Mouse (Mus musculus) kidney, postnatal 36 days (tissue): Measurements from ENCODE around the gene Cyp1b1.

Experiments used
- DNase-seq, 2 experiments: peaks; one replicate each; pipeline ENCODE4 v3.0.0; 2021 to 2022; ENCODE audit warnings: mixed read lengths in 2 of 2

Gene Cyp1b1

GRCm38 (mm10) chr17:79714931-79715637 is at the start of gene Cyp1b1:
Gene Cyp1b1 (minus strand): TSS chr17:79715061.
- peak; percentile 49 to 64 for DNase-seq

DNA sequence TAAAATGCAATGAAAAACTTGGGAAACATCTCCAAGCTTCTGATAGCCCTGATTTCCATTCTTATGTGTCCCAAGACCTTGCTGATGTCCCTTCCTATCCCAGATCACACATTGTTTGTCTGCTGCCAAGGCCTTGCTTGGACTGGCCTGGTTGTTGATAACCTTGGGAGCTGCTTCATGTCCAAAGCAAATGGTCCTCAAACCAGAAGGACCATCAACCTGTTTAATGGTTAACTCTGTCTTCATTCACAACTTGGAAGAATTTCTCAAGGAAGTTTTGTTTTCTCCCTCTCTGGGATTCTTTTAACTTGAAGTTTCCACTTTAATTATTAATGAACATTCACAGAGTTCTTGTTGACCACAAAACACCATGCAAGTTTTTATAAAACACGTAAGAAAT is 47.0 kb upstream of the Cyp1b1 start:
- peak in 1 of 2 experiments; percentile 51 for DNase-seq

DNA sequence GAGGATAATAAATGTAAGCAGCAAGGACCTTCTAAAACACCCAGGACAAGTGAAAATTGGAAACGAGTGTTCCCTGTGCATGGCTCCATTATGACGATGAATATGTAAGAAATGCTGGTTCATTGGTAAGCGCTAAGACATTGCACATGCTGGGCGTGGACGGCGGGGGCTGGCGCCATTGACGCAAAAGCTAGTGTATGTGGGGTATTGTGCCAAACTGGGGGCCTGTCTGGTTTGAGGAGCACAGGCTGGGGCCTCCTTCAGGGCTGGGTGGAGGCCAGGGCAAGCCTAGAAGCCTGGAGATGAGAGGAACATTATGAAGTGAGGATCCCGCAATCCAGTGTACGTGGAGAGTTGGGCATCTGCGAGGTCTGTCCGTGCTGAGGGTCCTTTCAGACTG is 39.0 kb upstream of the Cyp1b1 start:
- DNase-seq = no peak

DNA sequence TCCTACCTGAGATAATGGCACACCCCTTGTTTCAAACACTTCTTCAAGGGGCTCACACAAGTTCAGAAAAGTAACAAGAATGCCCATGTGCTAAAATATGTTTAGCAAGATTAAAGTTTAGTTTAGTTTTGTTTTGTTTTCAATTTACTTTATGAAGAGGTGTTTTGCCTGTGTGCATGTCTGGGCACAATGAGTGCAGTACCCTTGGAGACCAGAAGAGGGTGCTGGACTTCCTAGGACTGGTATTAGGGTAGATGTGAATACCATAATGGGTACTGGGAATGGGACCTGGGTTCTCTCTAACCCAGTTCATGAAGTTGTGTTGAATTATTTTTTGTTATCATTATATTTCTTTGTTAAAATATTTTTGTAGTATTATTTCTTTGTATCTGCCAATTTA is 38.0 kb upstream of the Cyp1b1 start:
- no peak for DNase-seq

DNA sequence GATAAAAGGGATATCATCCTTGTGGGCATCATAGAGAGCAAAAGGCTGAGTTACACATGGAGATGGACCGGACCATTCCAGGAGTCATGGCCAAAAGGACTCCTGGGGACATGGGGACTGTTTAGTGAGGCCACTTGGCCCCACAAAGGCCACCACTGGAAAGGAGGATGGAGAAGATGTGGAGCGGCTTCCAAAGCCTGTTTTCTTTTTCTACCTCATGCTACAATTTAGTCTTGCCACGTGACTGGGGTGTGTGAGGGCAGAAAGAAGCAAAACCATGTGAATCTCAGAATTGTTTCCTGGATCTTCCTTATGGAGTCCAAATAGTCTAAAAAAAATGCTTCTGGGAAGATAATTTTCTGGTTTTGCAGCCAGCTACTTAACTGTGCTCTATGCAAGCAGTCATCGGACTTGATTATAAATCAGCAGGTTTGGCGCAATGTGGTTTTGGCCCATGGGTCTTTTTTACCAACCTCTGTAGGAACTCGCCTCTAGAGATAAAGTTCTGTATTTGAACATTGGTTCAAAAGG is 36.9 kb upstream of the Cyp1b1 start:
- no peak for DNase-seq

GRCm38 (mm10) chr17:79749647-79750046 is 34.8 kb upstream of the Cyp1b1 start:
- DNase-seq = no peak

GRCm38 (mm10) chr17:79746954-79747353 is 32.1 kb upstream of the Cyp1b1 start:
- no peak for DNase-seq

- peak; percentile 19 to 62 for DNase-seq
These were observed 31.3 kb upstream of the Cyp1b1 start for GRCm38 (mm10) chr17:79746146-79746591.

GRCm38 (mm10) chr17:79745051-79745731 is 30.3 kb upstream of the Cyp1b1 start:
- peak in 1 of 2 experiments; percentile 32 for DNase-seq

DNA sequence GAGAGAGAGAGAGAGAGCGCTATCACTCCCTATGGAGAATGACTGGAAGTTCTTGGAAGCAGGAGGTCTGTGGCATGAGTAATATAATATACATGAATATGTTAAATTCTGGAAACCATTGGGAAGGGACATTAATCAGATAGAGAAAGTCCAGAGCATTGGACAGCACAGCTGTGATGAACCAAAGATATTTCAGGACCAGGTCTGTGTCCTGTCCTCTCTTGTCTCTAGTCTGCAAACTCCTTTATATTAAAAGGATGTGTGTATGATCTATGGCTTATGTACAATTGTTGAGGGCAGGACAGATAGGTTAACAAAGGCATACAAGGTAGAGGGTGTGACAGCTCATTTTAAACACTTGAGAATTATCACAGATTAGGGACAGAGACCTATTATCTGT is 28.6 kb upstream of the Cyp1b1 start:
- no peak for DNase-seq

DNA sequence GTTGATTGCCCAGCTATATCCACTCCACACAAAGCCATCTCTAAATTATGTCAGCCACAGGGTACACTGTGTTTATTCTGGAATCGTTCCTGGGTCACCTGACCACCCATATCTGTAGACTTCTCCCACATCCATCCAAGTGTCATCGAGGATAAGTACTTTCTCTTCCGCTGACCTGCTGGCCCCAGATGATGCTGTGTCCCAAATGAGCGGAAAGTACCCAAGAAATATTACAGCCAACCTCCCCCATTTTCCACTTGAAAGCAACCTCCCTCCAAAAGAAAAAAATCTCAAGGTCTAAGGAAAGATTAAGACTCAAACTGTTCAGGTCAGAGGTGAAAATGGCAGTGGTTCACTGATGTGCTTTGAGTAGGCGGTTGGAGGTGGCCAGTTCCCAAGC is 27.8 kb upstream of the Cyp1b1 start:
- peak; percentile 21 to 55 for DNase-seq

GRCm38 (mm10) chr17:79738847-79739498 is 24.1 kb upstream of the Cyp1b1 start:
- DNase-seq = no peak

DNA sequence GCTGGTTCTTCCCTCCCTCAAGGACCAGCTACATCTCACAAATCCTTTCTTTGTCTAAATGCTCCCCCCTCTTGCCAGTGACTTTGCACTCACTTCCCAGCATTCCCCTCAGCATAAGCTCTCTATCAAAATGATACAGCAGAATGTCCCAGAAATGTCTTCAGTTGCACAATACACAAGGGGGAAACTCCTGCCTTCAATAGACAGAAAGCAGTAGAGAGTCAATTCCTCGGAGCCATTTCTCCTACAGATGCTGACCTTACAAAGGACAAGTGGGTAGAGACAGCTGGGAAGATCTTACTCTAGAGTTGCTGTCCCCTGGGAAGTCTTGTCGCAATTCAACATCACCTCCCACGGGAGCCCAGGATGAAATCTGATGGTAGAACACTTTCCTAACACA is 22.7 kb upstream of the Cyp1b1 start:
- no peak for DNase-seq

- DNase-seq = no peak
These were observed 18.2 kb upstream of the Cyp1b1 start for GRCm38 (mm10) chr17:79733039-79733438.

GRCm38 (mm10) chr17:79730988-79731387 is 16.1 kb upstream of the Cyp1b1 start:
- DNase-seq = no peak

DNA sequence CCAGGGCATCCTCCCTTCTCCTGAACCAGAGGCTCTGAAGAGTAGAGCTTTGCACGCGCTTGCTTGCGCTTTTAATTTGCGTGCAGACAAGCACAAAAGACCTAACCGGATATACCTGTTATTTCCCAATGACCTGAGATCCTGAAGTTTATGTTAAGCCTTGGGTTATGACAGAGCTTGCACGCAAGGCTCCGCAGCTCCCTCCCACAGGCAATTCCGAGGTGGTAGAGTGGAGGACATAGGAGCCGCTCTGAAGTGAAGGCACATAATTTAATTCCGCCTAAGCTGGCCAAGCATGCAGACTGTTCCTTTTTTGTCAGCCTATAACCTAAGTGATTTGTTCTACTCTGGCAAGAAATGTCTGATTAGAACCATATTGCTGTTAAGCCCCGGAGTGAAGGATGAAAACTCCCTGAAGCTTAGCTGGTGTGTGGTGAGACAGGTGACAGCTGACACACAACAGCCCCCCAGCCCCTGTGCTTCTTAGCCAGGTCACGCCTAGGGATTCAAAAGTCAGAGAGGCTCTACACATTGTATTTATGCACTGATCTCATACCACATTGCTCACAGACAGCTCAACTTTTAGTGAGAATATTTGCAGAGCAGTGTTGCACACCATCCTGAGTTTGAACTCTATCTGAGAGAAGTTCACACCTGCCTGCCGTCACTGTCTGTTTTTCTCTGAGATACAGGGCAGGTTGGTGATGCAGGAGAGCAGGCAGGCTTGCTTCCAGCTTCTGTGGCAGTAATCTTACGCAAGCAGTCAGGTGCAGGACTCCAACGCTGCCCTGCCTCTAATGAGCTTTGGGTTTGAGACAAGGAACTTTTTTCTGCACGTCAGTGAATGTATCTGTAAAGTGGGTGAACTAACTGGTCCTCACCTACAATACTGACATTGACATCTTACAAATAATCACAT is 14.0 kb upstream of the Cyp1b1 start:
- DNase-seq = no peak

GRCm38 (mm10) chr17:79728053-79728584 is 13.3 kb upstream of the Cyp1b1 start:
- peak in 1 of 2 experiments; percentile 14 for DNase-seq

DNA sequence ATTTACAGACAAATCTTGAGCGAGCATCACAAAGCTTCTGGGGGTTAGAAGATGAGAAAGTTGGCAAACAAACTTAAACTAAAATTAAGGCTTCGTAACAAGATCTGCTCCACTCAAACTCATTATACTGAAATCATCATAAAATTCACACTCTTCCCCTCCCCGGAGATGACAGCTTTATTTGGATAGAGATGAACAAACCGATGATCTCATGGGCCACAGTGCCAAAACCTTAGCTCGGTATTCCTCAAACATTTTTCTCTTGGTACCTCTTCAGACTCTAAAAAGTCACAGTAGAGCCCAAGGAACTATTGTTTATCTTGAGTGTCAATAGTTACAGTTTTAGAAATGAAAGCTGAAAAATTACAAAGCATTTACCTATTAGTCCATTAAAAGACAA is 11.8 kb upstream of the Cyp1b1 start:
- no peak for DNase-seq

- no peak for DNase-seq
These were observed 5.8 kb upstream of the Cyp1b1 start for GRCm38 (mm10) chr17:79720681-79721080.

GRCm38 (mm10) chr17:79715649-79716143 is 835 bp upstream of the Cyp1b1 start:
- peak; percentile 89 to 94 for DNase-seq

- DNase-seq = peak in 1 of 2 experiments; percentile 9
These were observed 429 bp downstream of the Cyp1b1 start for GRCm38 (mm10) chr17:79714368-79714895.
